Mouse (Mus musculus): ENCODE data around the gene Rag2.

- TF ChIP-seq CTCF (IDR thresholded peaks at IDR 0.05) (no peak), EP300 (IDR thresholded peaks at IDR 0.05) (no peak)
These were observed 6.1 kb upstream of the Rag2 start for GRCm38 (mm10) chr2:101618373-101618772.
